Mouse (Mus musculus) kidney, postnatal 25 days (tissue): ENCODE measurements at regions not wholly inside any gene's neighbourhood (a gene's known extent, or its start where the extent isn't known, plus 50 kb on each side); places are given as distances from the start of the nearest gene placed in this dataset.
A peak's percentile ranks its signal among the peaks of the same experiment; 100 is the strongest.

ENCODE experiments used
- DNase-seq, 2 experiments: peaks; one replicate each; pipeline ENCODE4 v3.0.0; 2021; ENCODE audit warnings: mixed read lengths in 2 of 2

GRCm38 (mm10) chr19:18200105-18200782 is 362.8 kb upstream of the Pcsk5 start:
- DNase-seq = no peak

GRCm38 (mm10) chr19:18189102-18189742 is 351.8 kb upstream of the Pcsk5 start:
- DNase-seq = no peak

- no peak for DNase-seq
These were observed 350.9 kb upstream of the Pcsk5 start for GRCm38 (mm10) chr19:18188122-18188866.

GRCm38 (mm10) chr19:18185767-18186554 is 348.5 kb upstream of the Pcsk5 start:
- no peak for DNase-seq

DNA sequence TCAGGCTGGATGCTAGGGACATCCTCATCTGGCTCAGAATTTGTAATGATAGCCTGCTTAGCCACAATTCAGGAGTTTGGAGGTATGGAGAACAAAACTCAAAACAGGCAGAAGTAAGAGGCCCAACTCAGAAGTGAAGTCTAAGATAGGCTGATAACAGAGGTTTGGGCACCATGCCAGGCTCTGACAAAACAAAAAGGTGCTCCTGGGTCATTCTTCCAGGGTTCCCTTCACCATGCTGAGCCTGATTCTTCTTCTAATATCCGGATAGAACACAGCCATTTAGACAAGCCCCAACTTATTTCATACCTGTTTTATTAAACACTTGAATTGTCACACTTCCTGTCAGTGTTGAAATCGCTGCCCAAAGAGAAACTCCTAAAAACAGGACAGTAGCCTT is 347.8 kb upstream of the Pcsk5 start:
- DNase-seq = peak in 1 of 2 experiments; percentile 2

DNA sequence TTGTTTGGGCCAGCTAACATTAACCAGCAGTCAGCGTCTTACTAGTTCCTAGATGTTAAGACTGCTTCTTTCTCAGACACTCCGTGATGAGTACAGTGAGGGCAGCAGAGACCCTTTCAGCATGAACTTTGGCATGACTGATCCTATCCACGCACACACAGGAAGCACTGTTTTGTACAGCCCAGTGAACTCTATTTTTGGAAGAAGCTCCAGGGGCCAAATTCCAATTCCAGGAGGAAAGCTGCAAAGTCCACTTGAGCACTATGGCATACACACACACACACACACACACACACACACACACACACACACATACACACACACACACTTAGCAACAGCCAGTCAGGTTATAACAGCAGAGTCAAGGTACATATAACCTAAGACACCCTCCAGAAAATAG is 338.8 kb upstream of the Pcsk5 start:
- DNase-seq = peak; percentile 48 to 70

DNA sequence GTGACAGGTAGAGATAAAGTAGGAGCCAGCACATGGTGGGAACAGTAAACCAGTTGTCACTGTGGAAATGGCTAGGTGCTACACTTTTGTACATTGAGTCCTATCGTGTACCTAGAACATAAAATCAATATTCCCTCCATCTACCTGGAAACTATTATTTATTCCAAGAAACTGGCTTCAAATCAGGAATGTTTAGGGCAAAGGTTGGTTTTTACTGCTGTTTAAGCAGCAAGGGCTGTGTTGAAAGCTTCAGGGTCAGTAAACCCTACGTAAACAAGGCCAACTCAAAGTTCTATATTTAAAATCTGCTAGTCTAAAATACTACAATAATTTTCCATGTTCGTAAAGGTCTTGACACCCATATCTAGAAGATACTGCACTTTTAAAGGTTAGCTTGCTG is 309.1 kb upstream of the Pcsk5 start:
- no peak for DNase-seq

GRCm38 (mm10) chr19:18130936-18131335 is 293.5 kb upstream of the Pcsk5 start:
- DNase-seq = no peak

GRCm38 (mm10) chr19:18128786-18129185 is 291.4 kb upstream of the Pcsk5 start:
- no peak for DNase-seq

DNA sequence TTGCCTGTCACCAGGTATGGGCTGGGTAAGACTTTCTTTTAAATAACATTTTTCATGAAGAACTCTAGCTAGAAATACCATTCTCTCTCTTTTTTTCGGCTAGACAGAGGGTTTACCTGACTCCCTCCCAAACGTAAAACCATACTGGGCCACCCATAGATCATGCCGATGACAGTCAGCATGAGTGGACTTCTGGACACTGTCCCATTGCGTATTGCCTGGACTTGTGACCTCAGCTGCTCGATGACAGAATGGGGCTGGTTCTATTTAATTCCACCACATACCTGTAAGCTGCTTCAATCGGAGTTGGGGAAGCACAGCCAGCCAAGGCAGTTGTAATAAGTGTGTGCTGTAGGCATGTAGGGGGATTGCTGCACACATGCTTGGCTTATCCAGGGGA is 268.8 kb upstream of the Pcsk5 start:
- DNase-seq = no peak

DNA sequence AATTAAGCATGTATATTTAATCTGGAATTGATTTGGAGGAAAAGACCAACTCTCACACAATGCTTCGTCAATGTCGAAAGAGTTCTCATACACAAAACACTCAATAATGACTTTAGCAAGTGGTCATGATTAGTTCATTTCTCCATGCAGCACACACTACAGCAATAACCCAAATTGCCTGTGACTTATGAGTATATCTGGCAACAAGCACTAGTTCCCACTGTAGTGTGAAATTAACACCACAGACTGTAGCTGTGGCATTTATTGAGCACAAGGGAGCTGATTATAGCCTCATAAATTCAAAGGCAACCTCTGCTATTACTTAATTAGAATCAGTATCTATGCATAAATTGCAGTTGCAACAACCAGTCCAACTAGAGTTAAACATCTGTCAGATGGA is 267.2 kb upstream of the Pcsk5 start:
- no peak for DNase-seq

DNA sequence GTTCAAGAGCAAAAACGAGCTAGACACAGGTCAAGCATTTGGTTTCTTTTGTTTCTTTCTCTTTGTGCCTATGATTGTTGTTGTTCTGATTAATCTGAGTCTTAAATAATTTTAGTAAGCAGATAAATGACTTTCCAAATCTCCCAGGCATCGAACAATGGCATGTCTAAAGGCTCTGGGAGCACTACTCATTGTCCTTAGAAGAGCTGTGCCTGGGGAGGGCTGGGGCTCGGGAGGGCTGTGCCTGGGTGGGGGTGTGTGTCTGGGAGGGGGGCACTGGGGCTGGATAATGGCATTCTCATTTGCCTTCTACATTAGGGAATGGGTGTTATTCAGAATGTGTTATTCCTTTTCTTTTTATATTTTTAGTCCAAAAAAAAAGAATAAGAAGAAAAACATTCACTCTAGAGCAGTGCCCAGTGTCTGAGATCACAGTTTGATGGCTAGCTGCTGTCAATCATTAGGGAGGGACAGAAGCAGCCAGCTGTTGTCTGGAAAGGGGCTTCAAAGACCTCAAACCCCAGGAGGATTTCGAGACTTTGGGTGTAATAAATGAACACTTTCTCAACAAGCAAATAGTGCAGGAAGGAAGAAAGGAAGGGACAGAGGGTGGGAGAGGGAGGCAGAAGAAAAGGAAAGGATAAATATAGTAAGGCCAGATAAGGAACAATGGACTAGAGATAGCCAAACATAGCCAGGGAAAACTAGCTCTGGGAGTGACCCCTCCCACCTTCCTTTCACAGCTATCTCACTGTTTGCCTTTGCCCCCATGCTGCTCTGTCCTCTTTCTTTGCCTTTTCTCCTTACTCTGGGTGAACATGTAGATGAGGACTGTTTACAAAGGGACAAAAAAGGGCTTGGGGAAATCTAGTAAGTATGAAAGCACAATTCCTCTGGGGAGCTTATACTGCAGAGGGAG is 264.2 kb upstream of the Pcsk5 start:
- no peak for DNase-seq

- no peak for DNase-seq
These were observed 245.9 kb upstream of the Pcsk5 start for GRCm38 (mm10) chr19:18083312-18083711.

DNA sequence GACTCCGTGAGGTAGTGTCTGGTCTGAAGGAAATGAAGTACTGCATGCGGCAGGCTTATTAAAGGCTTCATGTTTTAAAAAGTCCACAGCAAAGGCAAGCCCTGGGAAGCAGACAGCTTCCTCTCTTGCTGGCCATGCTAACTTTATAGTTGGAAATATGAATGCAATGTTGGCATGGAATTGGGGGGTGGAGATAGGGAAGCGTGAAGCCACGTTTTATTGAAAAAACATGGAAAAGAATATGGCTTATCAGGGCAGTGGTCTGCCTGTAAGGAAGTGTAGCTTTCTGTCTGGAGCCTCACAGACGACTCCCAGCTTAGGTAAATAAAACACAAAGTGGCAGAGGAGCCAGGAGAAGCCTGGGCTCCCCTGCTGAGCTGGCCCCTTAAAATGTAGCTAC is 231.5 kb upstream of the Pcsk5 start:
- no peak for DNase-seq

- DNase-seq = no peak
These were observed 230.5 kb upstream of the Pcsk5 start for GRCm38 (mm10) chr19:18067855-18068494.

GRCm38 (mm10) chr19:18057256-18057890 is 219.9 kb upstream of the Pcsk5 start:
- DNase-seq = no peak

- no peak for DNase-seq
These were observed 219.2 kb upstream of the Pcsk5 start for GRCm38 (mm10) chr19:18056414-18057254.

DNA sequence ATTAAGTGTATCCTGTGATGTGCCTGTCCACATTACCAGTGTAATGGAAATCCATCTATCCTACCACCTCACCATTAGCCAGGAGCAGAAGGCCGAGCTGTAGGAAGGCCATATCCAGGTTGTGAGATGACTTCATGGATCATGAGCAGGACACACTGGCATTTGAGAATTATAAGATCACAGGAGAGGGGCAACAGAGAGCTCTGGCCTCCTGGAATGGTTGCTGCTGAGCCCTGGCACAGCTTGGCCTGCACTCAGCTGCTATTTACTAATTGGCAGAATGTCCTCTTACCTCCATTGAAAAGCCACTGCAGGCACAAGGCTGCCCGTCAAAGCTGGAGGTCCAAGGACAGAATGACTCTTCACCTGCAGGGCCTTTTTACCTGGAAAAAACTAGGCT is 212.9 kb upstream of the Pcsk5 start:
- no peak for DNase-seq

- no peak for DNase-seq
These were observed 196.8 kb upstream of the Pcsk5 start for GRCm38 (mm10) chr19:18034225-18034624.

GRCm38 (mm10) chr19:18033599-18033998 is 196.2 kb upstream of the Pcsk5 start:
- DNase-seq = no peak
